Mouse (Mus musculus): Measurements from ENCODE around the gene Chd9. TPM values are rescaled to one million over a fixed set of nuclear protein-coding genes. Genes with fewer than 3 reads are reported as not detected.

Gene Chd9
- polyA plus RNA-seq, 1 experiment: 339 TPM

GRCm38 (mm10) chr8:91065179-91065578 is 237.0 kb downstream of the Chd9 start:
- H3K27me3 ChIP-seq (ENCODE audit: control insufficient read depth, insufficient read depth, low read length): no peaks in the 10 kb centered on the region
- H3K36me3 ChIP-seq (ENCODE audit: control insufficient read depth, insufficient read depth, low read length): no peaks in the 10 kb centered on the region
- TF ChIP-seq POLR2A (IDR thresholded peaks at IDR 0.05; ENCODE audit: low read depth, low read length): no peak
- no peak for TF ChIP-seq CTCF (IDR thresholded peaks at IDR 0.05; ENCODE audit: extremely low read depth, insufficient read length, insufficient replicate concordance, low read depth, low read length)
- no peak overlapping the region for H3K27ac ChIP-seq (ENCODE audit: insufficient read depth, low read depth, low read length)
- 59% methylated on average over 4 of the region's 4 CpGs for WGBS
- no peak overlapping the region for H3K4me3 ChIP-seq (ENCODE audit: low read depth, low read length)
- H3K4me1 ChIP-seq (ENCODE audit: control insufficient read depth, insufficient read depth, insufficient read length, low read length): peaks cover 3% of the 10 kb centered on the region

- Histone ChIP-seq H3K4me3 (ENCODE audit: low read depth, low read length) (peak overlapping the region; percentile 37; the same call in 1 of the 2 replicates), H3K36me3 (ENCODE audit: control insufficient read depth, insufficient read depth, low read length) (no peaks in the 10 kb centered on the region), H3K27me3 (ENCODE audit: control insufficient read depth, insufficient read depth, low read length) (no peaks in the 10 kb centered on the region), H3K4me1 (ENCODE audit: control insufficient read depth, insufficient read depth, insufficient read length, low read length) (peaks cover 11% of the 10 kb centered on the region), H3K27ac (ENCODE audit: insufficient read depth, low read depth, low read length) (no peak overlapping the region)
- TF ChIP-seq CTCF (IDR thresholded peaks at IDR 0.05; ENCODE audit: extremely low read depth, insufficient read length, insufficient replicate concordance, low read depth, low read length) (no peak), POLR2A (IDR thresholded peaks at IDR 0.05; ENCODE audit: low read depth, low read length) (no peak)
- 6% methylated on average over 10 of the region's 10 CpGs for WGBS
Observed at GRCm38 (mm10) chr8:91069407-91069806, 241.3 kb downstream of the Chd9 start.

- Histone ChIP-seq H3K27me3 (ENCODE audit: control insufficient read depth, insufficient read depth, low read length) (no peaks in the 10 kb centered on the region), H3K36me3 (ENCODE audit: control insufficient read depth, insufficient read depth, low read length) (peaks cover 2% of the 10 kb centered on the region; the same call in 1 of the 2 replicates), H3K4me1 (ENCODE audit: control insufficient read depth, insufficient read depth, insufficient read length, low read length) (peaks cover 11% of the 10 kb centered on the region), H3K27ac (ENCODE audit: insufficient read depth, low read depth, low read length) (peak within 1 kb of the TSS; percentile 88), H3K4me3 (ENCODE audit: low read depth, low read length) (peak within 1 kb of the TSS; percentile 88)
- WGBS: 1% methylated on average over 25 of the region's 25 CpGs
- peak; percentile 41 for TF ChIP-seq POLR2A (IDR thresholded peaks at IDR 0.05; ENCODE audit: low read depth, low read length)
- TF ChIP-seq CTCF (IDR thresholded peaks at IDR 0.05; ENCODE audit: extremely low read depth, insufficient read length, insufficient replicate concordance, low read depth, low read length): no peak
Observed at GRCm38 (mm10) chr8:91069834-91070233, 241.7 kb downstream of the Chd9 start, which contains the start of gene Rbl2. TSS of gene Rbl2 (plus strand) at chr8:91070057.

- peaks cover 11% of the 10 kb centered on the region for H3K4me1 ChIP-seq (ENCODE audit: control insufficient read depth, insufficient read depth, insufficient read length, low read length)
- H3K4me3 ChIP-seq (ENCODE audit: low read depth, low read length): peak overlapping the region; percentile 88
- H3K27ac ChIP-seq (ENCODE audit: insufficient read depth, low read depth, low read length): peak overlapping the region; percentile 88
- no peak for TF ChIP-seq CTCF (IDR thresholded peaks at IDR 0.05; ENCODE audit: extremely low read depth, insufficient read length, insufficient replicate concordance, low read depth, low read length)
- peak; percentile 47; the same call in 1 of the 2 replicates for TF ChIP-seq POLR2A (IDR thresholded peaks at IDR 0.05; ENCODE audit: low read depth, low read length)
- no peaks in the 10 kb centered on the region for H3K27me3 ChIP-seq (ENCODE audit: control insufficient read depth, insufficient read depth, low read length)
- under 1% methylated on average over 34 of the region's 34 CpGs for WGBS
- peaks cover 4% of the 10 kb centered on the region; the same call in 1 of the 2 replicates for H3K36me3 ChIP-seq (ENCODE audit: control insufficient read depth, insufficient read depth, low read length)
Observed at GRCm38 (mm10) chr8:91070275-91070859, 242.2 kb downstream of the Chd9 start.

DNA sequence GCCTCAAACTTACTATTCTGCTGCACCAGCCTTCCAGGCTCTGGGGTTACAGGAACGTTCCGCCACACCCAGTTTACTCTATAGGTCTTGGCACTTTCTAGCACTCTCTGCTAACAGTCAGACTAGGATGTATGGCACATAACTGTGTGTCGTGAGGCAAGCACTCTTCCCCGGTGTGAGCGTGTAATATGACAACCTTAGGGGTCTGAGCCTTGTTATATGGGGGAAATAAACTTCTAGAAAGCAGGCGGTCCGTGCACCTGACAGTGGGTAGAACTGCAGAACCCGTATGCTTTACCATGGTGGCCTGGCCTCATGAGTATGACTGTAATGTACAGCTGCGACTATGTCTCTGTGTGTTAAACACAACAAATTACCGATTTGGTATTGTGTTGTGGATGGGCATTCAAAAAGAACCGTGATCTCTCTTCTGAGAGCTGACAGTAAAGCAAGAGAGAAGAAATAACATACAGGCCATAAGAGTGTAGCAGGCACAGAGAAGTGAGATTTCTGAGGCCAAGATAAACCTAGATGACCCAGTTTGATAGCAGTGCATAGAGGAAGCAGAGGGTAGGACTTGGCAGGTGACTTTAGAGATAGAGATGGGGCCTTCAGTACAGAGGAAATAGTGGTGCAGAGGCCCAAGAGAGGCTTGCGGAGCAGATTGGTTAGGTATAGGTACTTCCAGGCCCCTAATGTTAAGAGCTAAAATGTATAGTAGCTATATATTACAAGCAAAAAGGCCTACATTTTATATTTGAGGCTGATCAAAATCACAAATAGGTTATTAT is 249.1 kb downstream of the Chd9 start:
- 87% methylated on average over 12 of the region's 12 CpGs for WGBS
- H3K36me3 ChIP-seq (ENCODE audit: control insufficient read depth, insufficient read depth, low read length): peaks cover 27% of the 10 kb centered on the region
- no peaks in the 10 kb centered on the region for H3K4me1 ChIP-seq (ENCODE audit: control insufficient read depth, insufficient read depth, insufficient read length, low read length)
- no peak overlapping the region for H3K4me3 ChIP-seq (ENCODE audit: low read depth, low read length)
- TF ChIP-seq POLR2A (IDR thresholded peaks at IDR 0.05; ENCODE audit: low read depth, low read length) (no peak), CTCF (IDR thresholded peaks at IDR 0.05; ENCODE audit: extremely low read depth, insufficient read length, insufficient replicate concordance, low read depth, low read length) (no peak)
- H3K27ac ChIP-seq (ENCODE audit: insufficient read depth, low read depth, low read length): no peak overlapping the region
- no peaks in the 10 kb centered on the region for H3K27me3 ChIP-seq (ENCODE audit: control insufficient read depth, insufficient read depth, low read length)

DNA sequence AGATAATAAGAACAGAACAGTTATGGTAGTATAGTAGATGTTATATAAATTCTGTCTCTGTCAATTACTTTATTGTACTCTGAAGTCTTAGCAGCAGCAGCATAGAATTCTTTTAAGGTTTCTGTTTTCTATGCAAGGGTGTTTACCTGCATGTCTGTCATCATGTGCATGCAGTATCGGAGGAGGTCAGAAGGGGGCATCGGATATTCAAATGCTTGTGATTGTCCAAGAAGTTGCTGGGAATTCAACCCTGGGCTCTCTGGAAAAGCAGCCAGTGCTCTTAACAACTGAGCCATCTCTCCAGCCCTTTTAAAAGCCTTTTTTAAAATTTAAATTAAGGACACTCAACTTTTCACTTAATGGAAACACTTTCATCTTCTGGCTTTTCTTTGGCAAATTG is 251.5 kb downstream of the Chd9 start:
- TF ChIP-seq CTCF (IDR thresholded peaks at IDR 0.05; ENCODE audit: extremely low read depth, insufficient read length, insufficient replicate concordance, low read depth, low read length) (no peak), POLR2A (IDR thresholded peaks at IDR 0.05; ENCODE audit: low read depth, low read length) (no peak)
- H3K4me1 ChIP-seq (ENCODE audit: control insufficient read depth, insufficient read depth, insufficient read length, low read length): no peaks in the 10 kb centered on the region
- WGBS: 99% methylated on average over 2 of the region's 2 CpGs

DNA sequence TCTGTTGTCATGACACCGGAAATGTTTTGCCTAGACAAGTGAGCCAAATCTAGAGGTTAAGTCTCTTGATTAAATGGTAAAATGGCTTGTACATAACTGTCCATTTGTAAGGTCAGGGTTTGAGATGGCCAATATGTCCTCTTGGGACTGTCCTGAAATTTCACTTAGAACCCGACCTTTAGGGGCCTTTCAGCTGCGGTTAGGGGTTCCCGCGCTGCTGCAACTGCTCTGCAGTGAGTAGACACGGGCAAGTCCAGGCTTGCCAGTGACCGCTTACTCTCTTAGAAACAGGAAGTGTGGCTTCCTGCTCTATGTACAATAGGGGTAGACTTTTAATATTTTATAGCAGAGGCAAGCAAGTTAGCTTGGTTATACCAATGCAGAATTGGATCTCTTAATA is 253.8 kb downstream of the Chd9 start:
- H3K4me3 ChIP-seq (ENCODE audit: low read depth, low read length): no peak overlapping the region; the same call in 1 of the 2 replicates
- WGBS: 82% methylated on average over 7 of the region's 7 CpGs
- TF ChIP-seq POLR2A (IDR thresholded peaks at IDR 0.05; ENCODE audit: low read depth, low read length): no peak
- no peak for TF ChIP-seq CTCF (IDR thresholded peaks at IDR 0.05; ENCODE audit: extremely low read depth, insufficient read length, insufficient replicate concordance, low read depth, low read length)
- no peaks in the 10 kb centered on the region for H3K27me3 ChIP-seq (ENCODE audit: control insufficient read depth, insufficient read depth, low read length)
- peak overlapping the region; percentile 14 for H3K27ac ChIP-seq (ENCODE audit: insufficient read depth, low read depth, low read length)
- H3K4me1 ChIP-seq (ENCODE audit: control insufficient read depth, insufficient read depth, insufficient read length, low read length): no peaks in the 10 kb centered on the region
- peaks cover 46% of the 10 kb centered on the region for H3K36me3 ChIP-seq (ENCODE audit: control insufficient read depth, insufficient read depth, low read length)

More for the DNA sequence above, 251.5 kb downstream of the Chd9 start:
- H3K27me3 ChIP-seq (ENCODE audit: control insufficient read depth, insufficient read depth, low read length): no peaks in the 10 kb centered on the region
- no peak overlapping the region for H3K27ac ChIP-seq (ENCODE audit: insufficient read depth, low read depth, low read length)
- H3K4me3 ChIP-seq (ENCODE audit: low read depth, low read length): no peak overlapping the region
- peaks cover 37% of the 10 kb centered on the region for H3K36me3 ChIP-seq (ENCODE audit: control insufficient read depth, insufficient read depth, low read length)

All from small intestine, adult 2 months (tissue).